In genomic region chr8:71802226-71802625, GRCm38 (mm10) we compare ENCODE assay signal across 8 mouse cellular contexts.
DNase-seq lines count a peak whose midpoint lies in the region; ATAC-seq and TF ChIP-seq lines count a peak whose summit lies in the region.
"Not testable (repeated sequence)": the region's sequence is repeated elsewhere in the genome, so short reads cannot be mapped to it uniquely, and the experiment has no call there.

No protein-coding gene starts in this region.

- not testable (repeated sequence) for H3K9me3 ChIP-seq in heart, embryonic 10.5 days; hindbrain, embryonic 12.5 days (replicated peaks); intestine, postnatal 0 days (ENCODE audit: control insufficient read depth); limb, embryonic 15.5 days; neural tube, embryonic 11.5 days (ENCODE audit: control insufficient read depth, low read length); stomach, postnatal 0 days (ENCODE audit: control insufficient read depth, low read length)

- 62% methylated on average over 2 of the region's 2 CpGs for WGBS in heart, embryonic 10.5 days
- WGBS in hindbrain, embryonic 12.5 days, result 73% methylated on average over 2 of the region's 2 CpGs
- 77% methylated on average over 2 of the region's 2 CpGs for WGBS in intestine, postnatal 0 days
- WGBS in limb, embryonic 15.5 days, result 71% methylated on average over 2 of the region's 2 CpGs
- 71% methylated on average over 2 of the region's 2 CpGs for WGBS in neural tube, embryonic 11.5 days
- WGBS in stomach, postnatal 0 days, result 66% methylated on average over 2 of the region's 2 CpGs

- H3K9ac ChIP-seq in hindbrain, embryonic 12.5 days; intestine, postnatal 0 days (ENCODE audit: low read depth, low read length); limb, embryonic 15.5 days; neural tube, embryonic 11.5 days (ENCODE audit: low read length); stomach, postnatal 0 days (ENCODE audit: low read length): not testable (repeated sequence)

- not testable (repeated sequence) for H3K27ac ChIP-seq in heart, embryonic 10.5 days; hindbrain, embryonic 12.5 days; intestine, postnatal 0 days (ENCODE audit: low read depth, low read length); limb, embryonic 15.5 days; neural tube, embryonic 11.5 days (ENCODE audit: low read depth, low read length); stomach, postnatal 0 days (replicated peaks)

- TF ChIP-seq EP300 in stomach, postnatal 0 days (optimal IDR thresholded peaks at IDR 0.05), result not testable (repeated sequence)

- H3K36me3 ChIP-seq in heart, embryonic 10.5 days; hindbrain, embryonic 12.5 days; intestine, postnatal 0 days (ENCODE audit: control insufficient read depth, insufficient read depth); limb, embryonic 15.5 days; neural tube, embryonic 11.5 days (ENCODE audit: control insufficient read depth, insufficient read depth, low read length); stomach, postnatal 0 days (ENCODE audit: control insufficient read depth, insufficient read depth, low read length): not testable (repeated sequence)

- not testable (repeated sequence) for H3K27me3 ChIP-seq in heart, embryonic 10.5 days (ENCODE audit: insufficient read depth, poor library complexity, severe bottlenecking); hindbrain, embryonic 12.5 days; intestine, postnatal 0 days (replicated peaks; ENCODE audit: control insufficient read depth, insufficient read depth, low read length); limb, embryonic 15.5 days; neural tube, embryonic 11.5 days (ENCODE audit: control insufficient read depth, insufficient read depth, low read length); stomach, postnatal 0 days (ENCODE audit: control insufficient read depth, insufficient read depth, low read length)

- not testable (repeated sequence) for H3K4me1 ChIP-seq in heart, embryonic 10.5 days; hindbrain, embryonic 12.5 days; intestine, postnatal 0 days (replicated peaks; ENCODE audit: control insufficient read depth, insufficient read depth, low read length); limb, embryonic 15.5 days; neural tube, embryonic 11.5 days (ENCODE audit: control insufficient read depth, insufficient read depth, low read length); stomach, postnatal 0 days (replicated peaks; ENCODE audit: control insufficient read depth, insufficient read depth)

- not testable (repeated sequence) for TF ChIP-seq CTCF in intestine, postnatal 0 days (IDR thresholded peaks at IDR 0.05; ENCODE audit: low read depth); stomach, postnatal 0 days (IDR thresholded peaks at IDR 0.05; ENCODE audit: low read depth)

- not testable (repeated sequence) for H3K4me2 ChIP-seq in hindbrain, embryonic 12.5 days (replicated peaks); intestine, postnatal 0 days (replicated peaks; ENCODE audit: low read depth); limb, embryonic 15.5 days; neural tube, embryonic 11.5 days (ENCODE audit: low read depth); stomach, postnatal 0 days (replicated peaks; ENCODE audit: low read depth)

- H3K4me3 ChIP-seq in heart, embryonic 10.5 days; hindbrain, embryonic 12.5 days; intestine, postnatal 0 days (ENCODE audit: low read depth, low read length); limb, embryonic 15.5 days; neural tube, embryonic 11.5 days (ENCODE audit: low read depth, low read length); stomach, postnatal 0 days (ENCODE audit: low read depth, low read length): not testable (repeated sequence)

- peak; percentile 71 for DNase-seq in heart, embryonic 10.5 days (ENCODE audit: low spot score)
- DNase-seq in neural tube, embryonic 11.5 days (ENCODE audit: low spot score); stomach, postnatal 0 days (ENCODE audit: low spot score): not testable (repeated sequence)

- ATAC-seq in erythroblast, adult 5-6 weeks (replicated peaks; ENCODE audit: low FRiP score, poor library complexity, severe bottlenecking), result peak; percentile 57
- ATAC-seq in hindbrain, embryonic 12.5 days (ENCODE audit: low FRiP score), result peak; percentile 62
- peak; percentile 43 for ATAC-seq in intestine, postnatal 0 days
- ATAC-seq in limb, embryonic 15.5 days (ENCODE audit: insufficient number of reproducible peaks, low FRiP score, low TSS enrichment, low read depth), result peak; percentile 62; the same call in 1 of the 2 replicates
- ATAC-seq in megakaryocyte-erythroid progenitor cell, adult 5-6 weeks (replicated peaks; ENCODE audit: low FRiP score, low TSS enrichment, poor library complexity, severe bottlenecking), result 0 out of 2 replicates have a peak, but pooled peaks have one; percentile 32
- peak; percentile 52 for ATAC-seq in neural tube, embryonic 11.5 days (ENCODE audit: insufficient read depth, low FRiP score, low TSS enrichment)
- peak; percentile 77 for ATAC-seq in stomach, postnatal 0 days (ENCODE audit: low FRiP score, low TSS enrichment)
